9 mouse cellular contexts compared by ENCODE assay signal in the genomic region with DNA sequence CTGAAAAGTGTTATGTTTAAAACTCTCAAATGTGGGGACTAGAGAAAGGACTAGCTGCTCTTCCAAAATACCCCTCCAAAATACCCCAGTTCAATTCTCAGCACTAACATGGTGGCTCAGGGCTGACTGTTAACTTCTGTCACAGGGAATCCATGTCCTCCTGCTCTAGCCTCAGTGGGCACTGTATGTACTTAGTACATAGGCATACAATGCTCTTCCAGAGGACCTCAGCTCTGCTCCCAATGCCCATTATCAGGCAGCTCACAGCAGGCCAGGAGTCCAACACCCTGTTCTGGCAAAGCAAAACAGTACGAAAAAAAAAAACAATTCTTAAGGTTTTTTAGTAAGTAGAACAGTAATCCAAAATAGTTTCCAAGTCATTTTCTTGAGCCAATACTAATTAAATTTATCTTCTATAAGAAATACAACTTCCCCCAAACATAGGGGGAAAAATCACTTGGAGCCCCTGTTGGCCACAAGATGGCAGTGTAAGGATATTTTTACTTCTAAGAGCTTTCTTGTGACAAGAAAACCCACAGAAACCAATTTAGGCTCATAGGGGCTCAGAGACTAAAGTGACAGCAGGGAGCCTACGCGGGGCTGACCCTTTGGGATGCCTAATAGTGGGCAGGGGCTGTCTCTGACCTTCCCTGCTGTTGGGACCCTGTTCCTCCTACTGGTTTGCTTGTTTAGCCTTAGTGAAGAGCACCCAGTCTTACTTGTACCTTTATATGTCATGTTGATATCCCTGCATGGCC. TPM values are rescaled to one million over a fixed set of nuclear protein-coding genes. Genes with fewer than 3 reads are reported as not detected.
DNase-seq lines count a peak whose midpoint lies in the region; ATAC-seq and TF ChIP-seq lines count a peak whose summit lies in the region.
"Had no signal": no experiment of that assay in that cellular context is flagged by ENCODE, and none has a peak within 500 bp of the region (broad histone marks: within the 10 kb centered on the region; RNA-seq: fewer than 3 reads in every experiment).

No protein-coding gene starts in this region.

- no peak overlapping the region for H3K9ac ChIP-seq in forebrain, embryonic 15.5 days (replicated peaks)
- H3K9ac ChIP-seq in lung, postnatal 0 days (replicated peaks; ENCODE audit: low read depth) = no peak overlapping the region

- ATAC-seq in forebrain, embryonic 15.5 days (replicated peaks) = peak; percentile 59
- no peak for ATAC-seq in lung, postnatal 0 days

- TF ChIP-seq POLR2A in brain, embryonic 14.5 days (IDR thresholded peaks at IDR 0.05; ENCODE audit: borderline replicate concordance, extremely low read depth, insufficient read depth, insufficient read length, poor library complexity, severe bottlenecking) = no peak

- no peak overlapping the region for H3K27ac ChIP-seq in forebrain, embryonic 15.5 days (replicated peaks)
- H3K27ac ChIP-seq in lung, postnatal 0 days (ENCODE audit: low read length) = no peak overlapping the region
- H3K27ac ChIP-seq: macrophage had no signal

- H3K9me3 ChIP-seq in forebrain, embryonic 15.5 days = no peaks in the 10 kb centered on the region
- no peaks in the 10 kb centered on the region for H3K9me3 ChIP-seq in lung, postnatal 0 days (ENCODE audit: low read length)

- no peak for TF ChIP-seq EP300 in lung, postnatal 0 days (IDR thresholded peaks at IDR 0.05)

- no peaks in the 10 kb centered on the region for H3K27me3 ChIP-seq in forebrain, embryonic 15.5 days
- no peaks in the 10 kb centered on the region for H3K27me3 ChIP-seq in lung, postnatal 0 days (replicated peaks; ENCODE audit: insufficient read depth, low read length)

- H3K4me1 ChIP-seq in forebrain, embryonic 15.5 days = 0 out of 2 replicates have a peak, but pooled peaks cover 2% of the 10 kb centered on the region
- H3K4me1 ChIP-seq in lung, postnatal 0 days (ENCODE audit: insufficient read depth, low read depth, low read length) = no peaks in the 10 kb centered on the region

- peak; percentile 41; the same call in 1 of the 2 replicates for TF ChIP-seq CTCF in brain, embryonic 14.5 days (IDR thresholded peaks at IDR 0.05; ENCODE audit: borderline replicate concordance, extremely low read depth, insufficient read depth, insufficient read length)
- peak; percentile 69 for TF ChIP-seq CTCF in lung, postnatal 0 days (IDR thresholded peaks at IDR 0.05)

- no peak overlapping the region for H3K4me2 ChIP-seq in forebrain, embryonic 15.5 days (replicated peaks)
- no peak overlapping the region for H3K4me2 ChIP-seq in lung, postnatal 0 days (replicated peaks; ENCODE audit: low read depth, low read length)

- WGBS in forebrain, embryonic 15.5 days = 4% methylated on average over 3 of the region's 3 CpGs
- WGBS in lung, postnatal 0 days = 1% methylated on average over 3 of the region's 3 CpGs

- peak; percentile 25 for DNase-seq in right cerebral cortex, adult 18-20 months
- no peak for DNase-seq in right cerebral cortex, postnatal 14 days
- peak; percentile 85 for DNase-seq in brain, embryonic 14.5 days (ENCODE audit: low read depth)
- DNase-seq in kidney, adult 9 months = peak; percentile 58
- peak; percentile 73 for DNase-seq in lung, postnatal 0 days (ENCODE audit: low spot score)
- peak; percentile 40 to 57 for DNase-seq in right cerebral cortex, adult 2 months (ENCODE audit: low spot score in 2 of 2)
- no peak for DNase-seq in urinary bladder, postnatal 36 days (ENCODE audit: low spot score in 2 of 2)

- H3K4me3 ChIP-seq in forebrain, embryonic 15.5 days = no peak overlapping the region
- no peak overlapping the region for H3K4me3 ChIP-seq in lung, postnatal 0 days (ENCODE audit: low read depth, low read length)

- no peaks in the 10 kb centered on the region for H3K36me3 ChIP-seq in forebrain, embryonic 15.5 days
- no peaks in the 10 kb centered on the region for H3K36me3 ChIP-seq in lung, postnatal 0 days (ENCODE audit: insufficient read depth, low read length)

RNA-seq across cellular contexts. Expression of a gene that starts 7.9 kb away (rescaled TPM):
- 0.13 TPM in 1 of 2 replicates, not detected in the other for polyA plus RNA-seq in brain, embryonic 14.5 days (2012; rRNA removed)
- polyA plus RNA-seq in forebrain, embryonic 15.5 days (2015; fragmentation: Nextera tagmentation; extraction: Ambion mirVana) = 0.11 TPM in 2 replicates
- not detected in 2 replicates for polyA plus RNA-seq in lung, postnatal 0 days (2015; fragmentation: Nextera tagmentation; extraction: Ambion mirVana)
- polyA plus RNA-seq: macrophage had no signal

RNA-seq across cellular contexts. Expression of a gene that starts 8.0 kb away (rescaled TPM):
- 59.7 and 63.2 TPM in 2 replicates for polyA plus RNA-seq in brain, embryonic 14.5 days (2012; rRNA removed)
- polyA plus RNA-seq in forebrain, embryonic 15.5 days (2015; fragmentation: Nextera tagmentation; extraction: Ambion mirVana) = 51.6 and 59.1 TPM in 2 replicates
- polyA plus RNA-seq in lung, postnatal 0 days (2015; fragmentation: Nextera tagmentation; extraction: Ambion mirVana) = 27.6 and 33.7 TPM in 2 replicates

RNA-seq across cellular contexts. Expression of a gene that starts 14.4 kb away (rescaled TPM):
- 103 and 110 TPM in 2 replicates for polyA plus RNA-seq in brain, embryonic 14.5 days (2012; rRNA removed)
- polyA plus RNA-seq in forebrain, embryonic 15.5 days (2015; fragmentation: Nextera tagmentation; extraction: Ambion mirVana) = 122 and 130 TPM in 2 replicates
- polyA plus RNA-seq in lung, postnatal 0 days (2015; fragmentation: Nextera tagmentation; extraction: Ambion mirVana) = 45.6 and 47.0 TPM in 2 replicates

RNA-seq across cellular contexts. Expression of a gene that starts 54.8 kb away (rescaled TPM):
- not detected in 2 replicates for polyA plus RNA-seq in brain, embryonic 14.5 days (2012; rRNA removed)
- not detected in 2 replicates for polyA plus RNA-seq in forebrain, embryonic 15.5 days (2015; fragmentation: Nextera tagmentation; extraction: Ambion mirVana)
- not detected in 2 replicates for polyA plus RNA-seq in lung, postnatal 0 days (2015; fragmentation: Nextera tagmentation; extraction: Ambion mirVana)
- polyA plus RNA-seq: macrophage had no signal

Comparison
In these comparisons a context has a peak if more than half of its experiments do, and no peak if none do; other contexts are left out.
1. DNase-seq: peak in right cerebral cortex, adult 18-20 months (single experiment), brain, embryonic 14.5 days (single experiment), kidney, adult 9 months (single experiment), lung, postnatal 0 days (single experiment) and right cerebral cortex, adult 2 months (2 of 2); none in right cerebral cortex, postnatal 14 days (single experiment) and urinary bladder, postnatal 36 days (0 of 2).